9 mouse cellular contexts compared by ENCODE assay signal in genomic region chr5:115520325-115520869, GRCm38 (mm10). TPM values are rescaled to one million over a fixed set of nuclear protein-coding genes. Genes with fewer than 3 reads are reported as not detected.
DNase-seq lines count a peak whose midpoint lies in the region; ATAC-seq and TF ChIP-seq lines count a peak whose summit lies in the region.
"Had no signal": no experiment of that assay in that cellular context is flagged by ENCODE, and none has a peak within 500 bp of the region (broad histone marks: within the 10 kb centered on the region; RNA-seq: fewer than 3 reads in every experiment).

No protein-coding gene starts in this region.

- TF ChIP-seq POLR2A in bone marrow, adult 2 months (IDR thresholded peaks at IDR 0.05; ENCODE audit: borderline replicate concordance, control insufficient read depth, low read depth, low read length): no peak

- 30% methylated on average over 21 of the region's 21 CpGs for WGBS in bone marrow, adult 2 months
- WGBS in heart, embryonic 16.5 days: 47% methylated on average over 21 of the region's 21 CpGs
- 26% methylated on average over 21 of the region's 21 CpGs for WGBS in liver, embryonic 13.5 days (ENCODE audit: insufficient replicate concordance)

- H3K27me3 ChIP-seq in heart, embryonic 16.5 days (ENCODE audit: control insufficient read depth, insufficient read depth, low read length): no peaks in the 10 kb centered on the region
- no peaks in the 10 kb centered on the region for H3K27me3 ChIP-seq in liver, embryonic 13.5 days

- H3K27ac ChIP-seq in gastrocnemius, adult 2 months: peak overlapping the region; percentile 92
- peak overlapping the region; percentile 43 for H3K27ac ChIP-seq in bone marrow, adult 2 months (ENCODE audit: control insufficient read depth, insufficient read depth, low read depth, low read length, poor library complexity)
- peak overlapping the region; percentile 72 for H3K27ac ChIP-seq in heart, embryonic 16.5 days (ENCODE audit: low read length)
- peak overlapping the region; percentile 84 for H3K27ac ChIP-seq in liver, embryonic 13.5 days

- no peak for ATAC-seq in heart, embryonic 16.5 days (replicated peaks; ENCODE audit: extremely low read depth, insufficient read depth, low FRiP score)
- peak; percentile 11; the same call in 1 of the 2 replicates for ATAC-seq in liver, embryonic 13.5 days (ENCODE audit: low read depth)

- intact Hi-C loops in gastrocnemius, adult 2 months (cut with DNase I): no loop called here

- H3K4me3 ChIP-seq in gastrocnemius, adult 2 months: peak overlapping the region; percentile 57
- no peak overlapping the region for H3K4me3 ChIP-seq in bone marrow, adult 2 months (replicated peaks; ENCODE audit: control insufficient read depth, low read depth, low read length)
- H3K4me3 ChIP-seq in heart, embryonic 16.5 days (ENCODE audit: low read length): peak overlapping the region; percentile 3; the same call in 1 of the 2 replicates
- no peak overlapping the region for H3K4me3 ChIP-seq in liver, embryonic 13.5 days (replicated peaks)

- H3K9me3 ChIP-seq in heart, embryonic 16.5 days (replicated peaks; ENCODE audit: control insufficient read depth, low read length): no peaks in the 10 kb centered on the region
- no peaks in the 10 kb centered on the region for H3K9me3 ChIP-seq in liver, embryonic 13.5 days (replicated peaks)

- no peak for TF ChIP-seq CTCF in gastrocnemius, adult 2 months (IDR thresholded peaks at IDR 0.05)
- TF ChIP-seq CTCF in bone marrow, adult 2 months (IDR thresholded peaks at IDR 0.05; ENCODE audit: control insufficient read depth, insufficient read depth, low read length): no peak

- H3K4me1 ChIP-seq in bone marrow, adult 2 months (ENCODE audit: control insufficient read depth, insufficient read depth, low read length): peaks cover 16% of the 10 kb centered on the region
- H3K4me1 ChIP-seq in heart, embryonic 16.5 days (ENCODE audit: control insufficient read depth, insufficient read depth, low read length): peaks cover 51% of the 10 kb centered on the region
- H3K4me1 ChIP-seq in liver, embryonic 13.5 days (replicated peaks): peaks cover 77% of the 10 kb centered on the region

- peak overlapping the region; percentile 18; the same call in 1 of the 2 replicates for H3K4me2 ChIP-seq in heart, embryonic 16.5 days (ENCODE audit: low read depth, low read length)
- peak overlapping the region; percentile 64 for H3K4me2 ChIP-seq in liver, embryonic 13.5 days

- H3K36me3 ChIP-seq in heart, embryonic 16.5 days (ENCODE audit: control insufficient read depth, insufficient read depth): peaks cover 5% of the 10 kb centered on the region; the same call in 1 of the 2 replicates
- H3K36me3 ChIP-seq in liver, embryonic 13.5 days: 0 out of 2 replicates have a peak, but pooled peaks cover 3% of the 10 kb centered on the region

- DNase-seq in gastrocnemius, adult 2 months: peak; percentile 76
- no peak for DNase-seq in gastrocnemius, postnatal 4 days (ENCODE audit: low spot score in 2 of 2)
- DNase-seq in liver, embryonic 13.5 days: no peak
- no peak for DNase-seq in embryo, embryonic 10.5 days (ENCODE audit: low spot score)
- no peak for DNase-seq in testis, postnatal 14 days (ENCODE audit: low spot score)
- DNase-seq in retina, postnatal 1 day: no peak

- H3K9ac ChIP-seq in heart, embryonic 16.5 days (ENCODE audit: low read length): peak overlapping the region; percentile 28; the same call in 1 of the 2 replicates
- peak overlapping the region; percentile 41; the same call in 1 of the 2 replicates for H3K9ac ChIP-seq in liver, embryonic 13.5 days

RNA-seq across cellular contexts. Expression of gene Pxn, which starts 13.9 kb away (rescaled TPM):
- 10 to 100 TPM; 79.2 to 95.2 TPM for total RNA-seq in gastrocnemius, adult 2 months (2021)
- total RNA-seq in gastrocnemius, postnatal 4 days (2021): 100 to 1,000 TPM; 170 to 175 TPM
- polyA plus RNA-seq in bone marrow, adult 2 months (2011; ENCODE audit: insufficient read depth, insufficient read length, low replicate concordance, missing spikeins): 32.5 and 71.6 TPM in 2 replicates
- polyA plus RNA-seq in heart, embryonic 16.5 days (2015; fragmentation: Nextera tagmentation; extraction: Ambion mirVana): 39.1 and 40.6 TPM in 2 replicates
- polyA plus RNA-seq in liver, embryonic 13.5 days (2015; fragmentation: Nextera tagmentation; extraction: Ambion mirVana): 11.1 and 14.5 TPM in 2 replicates

RNA-seq across cellular contexts. Expression of gene Sirt4, which starts 35.9 kb away (rescaled TPM):
- total RNA-seq in gastrocnemius, adult 2 months (2021): 10 to 100 TPM; 10.9 to 17.3 TPM
- 10 to 100 TPM; 13.4 to 16.8 TPM for total RNA-seq in gastrocnemius, postnatal 4 days (2021)
- polyA plus RNA-seq in bone marrow, adult 2 months (2011; ENCODE audit: insufficient read depth, insufficient read length, low replicate concordance, missing spikeins): 9.0 and 13.2 TPM in 2 replicates
- 18.7 and 24.0 TPM in 2 replicates for polyA plus RNA-seq in heart, embryonic 16.5 days (2015; fragmentation: Nextera tagmentation; extraction: Ambion mirVana)
- polyA plus RNA-seq in liver, embryonic 13.5 days (2015; fragmentation: Nextera tagmentation; extraction: Ambion mirVana): 5.6 and 6.1 TPM in 2 replicates

RNA-seq across cellular contexts. Expression of gene Rplp0, which starts 38.9 kb away (rescaled TPM):
- total RNA-seq in gastrocnemius, adult 2 months (2021): 100 to 1,000 TPM; 567 to 689 TPM
- 1,000 to 10,000 TPM; 1,089 to 1,227 TPM for total RNA-seq in gastrocnemius, postnatal 4 days (2021)
- polyA plus RNA-seq in bone marrow, adult 2 months (2011; ENCODE audit: insufficient read depth, insufficient read length, low replicate concordance, missing spikeins): 1,167 and 1,244 TPM in 2 replicates
- polyA plus RNA-seq in heart, embryonic 16.5 days (2015; fragmentation: Nextera tagmentation; extraction: Ambion mirVana): 1,003 and 1,029 TPM in 2 replicates
- 1,664 and 1,673 TPM in 2 replicates for polyA plus RNA-seq in liver, embryonic 13.5 days (2015; fragmentation: Nextera tagmentation; extraction: Ambion mirVana)

RNA-seq across cellular contexts. Expression of gene Gcn1l1, which starts 44.7 kb away (rescaled TPM):
- 10 to 100 TPM; 31.3 to 31.9 TPM for total RNA-seq in gastrocnemius, adult 2 months (2021)
- 10 to 100 TPM; 48.8 to 50.7 TPM for total RNA-seq in gastrocnemius, postnatal 4 days (2021)
- polyA plus RNA-seq in bone marrow, adult 2 months (2011; ENCODE audit: insufficient read depth, insufficient read length, low replicate concordance, missing spikeins): 23.3 and 38.4 TPM in 2 replicates
- polyA plus RNA-seq in heart, embryonic 16.5 days (2015; fragmentation: Nextera tagmentation; extraction: Ambion mirVana): 20.9 and 27.6 TPM in 2 replicates
- 18.7 and 19.3 TPM in 2 replicates for polyA plus RNA-seq in liver, embryonic 13.5 days (2015; fragmentation: Nextera tagmentation; extraction: Ambion mirVana)

RNA-seq across cellular contexts. Expression of gene Pla2g1b, which starts 54.3 kb away (rescaled TPM):
- total RNA-seq in gastrocnemius, adult 2 months (2021): not detected
- total RNA-seq in gastrocnemius, postnatal 4 days (2021): not detected
- 10.3 TPM in 1 of 2 replicates, not detected in the other for polyA plus RNA-seq in bone marrow, adult 2 months (2011; ENCODE audit: insufficient read depth, insufficient read length, low replicate concordance, missing spikeins)
- polyA plus RNA-seq in heart, embryonic 16.5 days (2015; fragmentation: Nextera tagmentation; extraction: Ambion mirVana): 0.46 and 0.92 TPM in 2 replicates
- polyA plus RNA-seq in liver, embryonic 13.5 days (2015; fragmentation: Nextera tagmentation; extraction: Ambion mirVana): 0.35 TPM in 1 of 2 replicates, not detected in the other
- total RNA-seq: heart, postnatal 14 days had no signal

Comparison
In these comparisons a context has a peak if more than half of its experiments do, and no peak if none do; other contexts are left out.
1. H3K4me3 ChIP-seq: peak in gastrocnemius, adult 2 months (single experiment) and heart, embryonic 16.5 days (single experiment); none in bone marrow, adult 2 months (single experiment) and liver, embryonic 13.5 days (single experiment).
2. Peak in every context shown above with its lines, with median percentiles within 50 percentile points of each other: H3K27ac ChIP-seq.